Mouse (Mus musculus) stomach, postnatal 0 days (tissue): ENCODE data around the gene Tsen15. TPM values are rescaled to one million over a fixed set of nuclear protein-coding genes. Genes with fewer than 3 reads are reported as not detected.

Experiments
- ATAC-seq: fragments of 200-750 bp; cut with Nextera tagmentation; 2 replicates; pipeline ENCODE4 v1.8.0; 2017; ENCODE audit not compliant: low FRiP score, low TSS enrichment
- DNase-seq: peaks from one replicate; pipeline ENCODE4 v3.0.0-alpha.2; 2016; ENCODE audit warnings: low spot score
- H3K27ac ChIP-seq: fragments of 300-500 bp; sonication (generic); replicated peaks from 2 replicates; pipeline ENCODE4 v1.5.1; 2014; ENCODE audit warnings: mild to moderate bottlenecking, control low read depth
- H3K27me3 ChIP-seq: fragments of 300-500 bp; sonication (generic); 2 replicates; pipeline ENCODE4 v1.6.1; 2014; ENCODE audit warnings: low read length; ENCODE audit not compliant: control insufficient read depth, insufficient read depth
- H3K36me3 ChIP-seq: fragments of 300-500 bp; sonication (generic); 2 replicates; pipeline ENCODE4 v1.6.1; 2014; ENCODE audit warnings: low read length, mixed read lengths; ENCODE audit not compliant: control insufficient read depth, insufficient read depth
- H3K4me1 ChIP-seq: fragments of 300-500 bp; sonication (generic); replicated peaks from 2 replicates; pipeline ENCODE4 v1.6.1; 2014; ENCODE audit warnings: antibody characterized with exemption; ENCODE audit not compliant: control insufficient read depth, insufficient read depth
- H3K4me2 ChIP-seq: fragments of 300-500 bp; sonication (generic); replicated peaks from 2 replicates; pipeline ENCODE4 v1.6.1; 2014; ENCODE audit warnings: low read depth, mild to moderate bottlenecking, control low read depth, moderate library complexity
- H3K4me3 ChIP-seq: fragments of 300-500 bp; sonication (generic); 2 replicates; pipeline ENCODE4 v1.5.1; 2014; ENCODE audit warnings: low read depth, low read length, control low read depth
- H3K9ac ChIP-seq: fragments of 300-500 bp; sonication (generic); 2 replicates; pipeline ENCODE4 v1.6.1; 2014; ENCODE audit warnings: mild to moderate bottlenecking, low read length, control low read depth, mixed read lengths
- H3K9me3 ChIP-seq: fragments of 300-500 bp; sonication (generic); 2 replicates; pipeline ENCODE4 v1.6.1; 2016; ENCODE audit warnings: low read length; ENCODE audit not compliant: control insufficient read depth
- CTCF ChIP-seq: IDR thresholded peaks from 2 replicates; pipeline ENCODE4 v1.5.1; 2016; ENCODE audit warnings: antibody characterized with exemption, low read depth, mild to moderate bottlenecking, moderate library complexity
- EP300 ChIP-seq: optimal IDR thresholded peaks from 2 replicates; pipeline ENCODE3; 2016; ENCODE audit warnings: antibody characterized with exemption
- WGBS: fragments of 180-500 bp; shearing (Covaris S2); extraction: QIAGEN DNeasy Blood & Tissue Kit; methylation state at CpG from one replicate; pipeline ENCODE4 v1.1.7; 2014; 5-methylcytosine and 5-hydroxymethylcytosine counted together
- polyA plus RNA-seq: library from polyadenylated mRNA; unstranded; fragments of >200 nt; fragmentation: Nextera tagmentation; extraction: Ambion mirVana; gene quantifications from 2 replicates; pipeline ENCODE4 v1.2.1, GENCODE M21; 2015

The Tsen15 gene
- polyA plus RNA-seq: 26.4 and 27.6 TPM in 2 replicates

- Histone ChIP-seq H3K4me2 (peak within 1 kb of the TSS; percentile 67), H3K9me3 (no peaks in the 10 kb centered on the region), H3K27me3 (no peaks in the 10 kb centered on the region), H3K36me3 (peaks cover 2% of the 10 kb centered on the region; the same call in 1 of the 2 replicates), H3K9ac (peak within 1 kb of the TSS; percentile 75), H3K4me1 (no peaks in the 10 kb centered on the region), H3K27ac (no peak within 1 kb of the TSS), H3K4me3 (peak within 1 kb of the TSS; percentile 90)
- DNase-seq (peak; percentile 90), ATAC-seq (peak; percentile 99)
- TF ChIP-seq CTCF (0 out of 2 replicates have a peak, but pooled peaks have one; percentile 5), EP300 (no peak)
- WGBS: under 1% methylated on average over 57 of the region's 57 CpGs
Observed at GRCm38 (mm10) chr1:152386188-152386835, at the start of gene Tsen15. TSS of gene Tsen15 (minus strand) at chr1:152386688.

- H3K4me2 ChIP-seq: no peak overlapping the region
- H3K9ac ChIP-seq: no peak overlapping the region
- ATAC-seq (no peak), DNase-seq (no peak)
- no peaks in the 10 kb centered on the region for H3K36me3 ChIP-seq
- H3K27me3 ChIP-seq: no peaks in the 10 kb centered on the region
- no peak overlapping the region for H3K27ac ChIP-seq
- H3K4me3 ChIP-seq: no peak overlapping the region
- TF ChIP-seq CTCF (no peak), EP300 (no peak)
- WGBS: 63% methylated on average over 4 of the region's 4 CpGs
- H3K4me1 ChIP-seq: no peaks in the 10 kb centered on the region
- no peaks in the 10 kb centered on the region for H3K9me3 ChIP-seq
Observed at GRCm38 (mm10) chr1:152434166-152434565, 47.7 kb upstream of the Tsen15 start.

GRCm38 (mm10) chr1:152429805-152430204, 43.3 kb upstream of the Tsen15 start:
- no peak overlapping the region for H3K9ac ChIP-seq
- DNase-seq (no peak), ATAC-seq (no peak)
- no peak overlapping the region for H3K4me3 ChIP-seq
- no peaks in the 10 kb centered on the region for H3K9me3 ChIP-seq
- H3K27ac ChIP-seq: no peak overlapping the region
- H3K36me3 ChIP-seq: no peaks in the 10 kb centered on the region
- no peak for TF ChIP-seq CTCF
- no peak for TF ChIP-seq EP300
- H3K4me2 ChIP-seq: no peak overlapping the region
- H3K4me1 ChIP-seq: no peaks in the 10 kb centered on the region
- no peaks in the 10 kb centered on the region for H3K27me3 ChIP-seq
- WGBS: 85% methylated on average over 7 of the region's 7 CpGs

GRCm38 (mm10) chr1:152427912-152428581, 41.6 kb upstream of the Tsen15 start:
- H3K36me3 ChIP-seq: no peaks in the 10 kb centered on the region
- H3K4me1 ChIP-seq: no peaks in the 10 kb centered on the region
- no peak for DNase-seq
- no peaks in the 10 kb centered on the region for H3K27me3 ChIP-seq
- no peaks in the 10 kb centered on the region for H3K9me3 ChIP-seq
- no peak overlapping the region for H3K4me3 ChIP-seq
- ATAC-seq: no peak
- TF ChIP-seq CTCF (no peak), EP300 (no peak)
- H3K27ac ChIP-seq: no peak overlapping the region
- WGBS: 39% methylated on average over 12 of the region's 12 CpGs
- H3K4me2 ChIP-seq: peak overlapping the region; percentile 11; the same call in 1 of the 2 replicates
- no peak overlapping the region for H3K9ac ChIP-seq

GRCm38 (mm10) chr1:152423052-152423451, 36.6 kb upstream of the Tsen15 start:
- Histone ChIP-seq H3K4me2 (no peak overlapping the region), H3K9ac (no peak overlapping the region), H3K4me1 (no peaks in the 10 kb centered on the region), H3K9me3 (no peaks in the 10 kb centered on the region), H3K27ac (no peak overlapping the region), H3K4me3 (no peak overlapping the region), H3K27me3 (no peaks in the 10 kb centered on the region), H3K36me3 (no peaks in the 10 kb centered on the region)
- TF ChIP-seq EP300 (no peak), CTCF (no peak)
- DNase-seq: no peak
- WGBS: 84% methylated on average over 3 of the region's 3 CpGs
- ATAC-seq: no peak

- no peaks in the 10 kb centered on the region for H3K4me1 ChIP-seq
- 51% methylated on average over 3 of the region's 3 CpGs for WGBS
- ATAC-seq (no peak), DNase-seq (no peak)
- no peaks in the 10 kb centered on the region for H3K9me3 ChIP-seq
- H3K9ac ChIP-seq: no peak overlapping the region
- TF ChIP-seq EP300 (no peak), CTCF (no peak)
- no peak overlapping the region for H3K4me3 ChIP-seq
- no peak overlapping the region for H3K4me2 ChIP-seq
- no peaks in the 10 kb centered on the region for H3K27me3 ChIP-seq
- H3K27ac ChIP-seq: no peak overlapping the region
- H3K36me3 ChIP-seq: no peaks in the 10 kb centered on the region
Observed at GRCm38 (mm10) chr1:152422295-152422694, 35.8 kb upstream of the Tsen15 start.
